Mouse (Mus musculus) layer of hippocampus, adult 8-10 months (tissue): ENCODE data around the gene Arrb2. TPM values are rescaled to one million over a fixed set of nuclear protein-coding genes. Genes with fewer than 3 reads are reported as not detected.
"Not testable (repeated sequence)": the region's sequence is repeated elsewhere in the genome, so short reads cannot be mapped to it uniquely, and the experiment has no call there.

Experiments
- DNase-seq, 2 experiments: peaks; one replicate each; pipeline ENCODE4 v3.0.0; 2022; ENCODE audit warnings: low spot score in 2 of 2
- total RNA-seq, 4 experiments: library from RNA; stranded (reverse); gene quantifications; 2 replicates each; pipeline ENCODE4 v1.2.4; 2022

Gene Arrb2
- 100 to 1,000 TPM in 2 of 4 experiments, 10 to 100 TPM in 2; 97.4 to 116 (median 101) TPM for total RNA-seq

GRCm38 (mm10) chr11:70432048-70432894 lies at the start of gene Arrb2:
Gene Arrb2, plus strand, starts transcription at chr11:70432635.
- peak; percentile 97 to 98 for DNase-seq

DNA sequence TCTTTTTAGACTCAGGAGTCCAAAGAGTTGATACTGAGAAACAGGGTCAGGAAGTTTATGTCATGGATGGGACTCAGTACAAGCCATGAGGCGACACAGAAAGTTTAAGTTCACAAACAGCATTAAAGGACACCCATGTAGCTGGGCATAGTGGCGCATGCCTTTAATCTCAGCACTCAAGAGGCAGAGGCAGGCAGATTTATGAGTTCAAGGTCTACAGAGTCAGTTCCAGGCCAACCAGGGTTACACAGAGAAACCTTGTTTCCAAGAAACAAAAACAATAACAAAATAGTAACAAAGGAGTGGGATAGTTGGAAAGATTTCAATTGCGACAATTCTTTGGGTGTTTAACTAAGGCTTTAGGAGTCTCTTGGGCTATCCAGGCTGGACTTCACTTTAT lies 48.3 kb upstream of the Arrb2 start:
- no peak for DNase-seq

DNA sequence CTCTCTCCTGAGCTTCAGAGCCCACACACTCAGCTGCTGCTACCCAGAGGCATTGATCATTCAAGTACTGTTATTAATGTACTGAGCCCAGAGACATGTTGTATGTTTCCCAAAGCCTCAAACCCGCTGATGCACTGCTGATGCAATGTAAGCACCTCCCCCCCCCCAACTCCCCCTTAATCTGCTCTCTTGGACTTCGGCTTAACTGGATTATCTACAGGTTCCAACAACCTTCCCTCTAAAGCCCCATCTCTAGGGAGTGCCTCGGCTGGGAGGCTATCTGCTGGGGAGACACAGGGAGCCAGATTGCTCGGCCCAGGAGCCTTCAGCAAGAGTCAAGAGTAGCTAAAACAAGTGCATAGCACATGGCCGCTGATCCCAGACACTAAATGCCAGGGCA lies 45.0 kb upstream of the Arrb2 start:
- DNase-seq = no peak

DNA sequence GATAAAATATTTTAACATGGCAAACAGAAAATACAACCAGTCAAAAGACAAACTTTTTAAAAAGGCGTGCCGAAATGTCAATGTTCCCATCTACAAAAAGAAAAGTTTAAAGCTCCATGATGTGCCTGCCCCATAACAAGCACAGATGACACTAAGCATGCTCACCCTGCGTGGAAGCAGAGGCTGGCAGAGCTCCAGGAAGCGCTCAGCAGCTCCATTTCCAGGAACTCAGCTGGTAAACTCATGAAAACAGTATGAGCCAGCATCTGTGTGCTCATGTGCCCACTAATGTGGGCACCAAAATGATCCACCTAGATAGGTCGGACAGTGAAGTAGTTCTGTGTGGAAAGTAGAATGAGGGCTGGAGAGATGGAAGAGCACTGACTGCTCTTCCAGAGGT lies 43.0 kb upstream of the Arrb2 start:
- DNase-seq = peak in 1 of 2 experiments; percentile 18

- DNase-seq = no peak
These were observed 28.8 kb upstream of the Arrb2 start for GRCm38 (mm10) chr11:70403598-70403997.

- peak; percentile 86 to 90 for DNase-seq
These were observed 22.7 kb upstream of the Arrb2 start, which contains the start of gene Pelp1 for GRCm38 (mm10) chr11:70409594-70410296. Gene Pelp1, minus strand, starts transcription at chr11:70410031.

- no peak for DNase-seq
These were observed 22.2 kb upstream of the Arrb2 start for GRCm38 (mm10) chr11:70410297-70410643.

DNA sequence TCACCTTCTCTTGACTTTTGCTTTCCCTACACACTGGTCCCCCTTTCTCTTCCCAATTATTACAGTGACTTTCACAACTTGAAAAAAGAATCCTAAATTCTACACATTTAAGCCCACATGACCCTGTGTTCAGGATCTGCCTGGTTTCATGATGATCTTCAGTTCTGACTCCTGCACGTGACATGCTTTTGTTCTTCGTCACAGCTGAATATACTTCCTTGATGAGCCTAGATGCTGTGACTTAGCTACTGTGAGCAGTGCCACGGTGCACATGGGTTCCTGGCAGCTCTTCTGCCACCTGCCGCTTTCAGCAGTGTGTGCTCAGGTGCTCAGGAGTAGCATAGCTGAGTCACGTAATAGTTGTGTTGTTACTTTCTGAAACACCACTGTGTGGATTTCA lies 19.8 kb upstream of the Arrb2 start:
- no peak for DNase-seq

DNA sequence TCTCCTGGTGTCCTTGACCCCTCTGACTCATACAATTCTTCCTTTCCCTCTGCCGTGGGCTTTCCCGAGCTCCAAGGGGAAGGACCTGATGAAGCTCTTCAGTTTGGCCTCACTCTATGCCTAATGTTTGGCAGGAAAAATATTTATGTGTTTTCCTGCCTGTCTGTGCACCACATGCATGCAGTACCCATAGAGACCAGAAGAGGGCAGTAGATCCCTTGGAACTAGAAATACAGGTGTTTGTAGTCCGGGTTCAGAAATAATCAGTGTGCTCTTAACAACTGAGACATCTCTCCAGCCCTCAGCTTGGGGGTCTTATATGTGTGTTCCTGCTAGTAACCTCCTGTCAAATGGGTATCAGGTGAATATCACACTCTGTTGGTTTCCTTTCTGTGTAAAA lies 18.5 kb upstream of the Arrb2 start:
- peak; percentile 54 to 75 for DNase-seq

DNA sequence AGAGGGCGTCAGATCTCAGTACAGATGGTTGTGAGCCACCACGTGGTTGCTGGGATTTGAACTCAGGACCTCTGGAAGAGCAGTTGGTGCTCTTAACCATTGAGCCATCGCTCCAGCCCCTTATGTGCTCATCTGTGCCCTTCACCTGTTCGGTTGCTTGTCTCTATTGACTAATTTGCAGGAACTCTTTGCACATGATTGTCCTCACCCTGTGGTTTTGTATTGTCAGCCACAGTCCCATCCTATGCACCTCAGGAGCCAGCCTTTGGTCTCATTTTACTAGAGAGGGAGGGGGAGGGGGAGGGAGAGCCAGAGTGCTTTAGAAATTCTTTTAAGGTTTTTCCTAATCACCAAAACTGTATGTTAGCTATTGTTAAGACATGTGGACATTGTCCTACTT lies 14.2 kb upstream of the Arrb2 start:
- no peak for DNase-seq

GRCm38 (mm10) chr11:70419486-70419885 lies 12.9 kb upstream of the Arrb2 start:
- DNase-seq = peak in 1 of 2 experiments; percentile 26

DNA sequence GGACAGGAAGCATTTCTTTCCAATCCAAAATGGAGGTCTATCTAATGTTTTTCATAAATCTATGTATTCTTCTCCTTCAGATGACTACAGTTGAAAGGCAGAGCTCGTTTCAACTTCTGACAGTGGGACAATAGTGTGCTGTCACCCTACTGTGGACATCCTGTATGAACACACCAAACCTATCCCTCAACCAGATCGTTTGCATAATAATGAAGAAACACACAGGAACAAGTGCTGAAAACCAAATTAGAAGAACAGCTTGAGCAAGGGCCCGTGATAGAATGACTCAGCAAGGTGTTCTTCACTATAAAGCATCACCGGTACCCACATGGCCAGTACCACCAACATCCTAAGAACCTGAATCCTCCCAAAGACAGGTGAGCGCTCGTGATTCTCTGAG lies 5.8 kb upstream of the Arrb2 start:
- not testable (repeated sequence) for DNase-seq

- DNase-seq = no peak
These were observed 861 bp upstream of the Arrb2 start for GRCm38 (mm10) chr11:70431574-70431973.

DNA sequence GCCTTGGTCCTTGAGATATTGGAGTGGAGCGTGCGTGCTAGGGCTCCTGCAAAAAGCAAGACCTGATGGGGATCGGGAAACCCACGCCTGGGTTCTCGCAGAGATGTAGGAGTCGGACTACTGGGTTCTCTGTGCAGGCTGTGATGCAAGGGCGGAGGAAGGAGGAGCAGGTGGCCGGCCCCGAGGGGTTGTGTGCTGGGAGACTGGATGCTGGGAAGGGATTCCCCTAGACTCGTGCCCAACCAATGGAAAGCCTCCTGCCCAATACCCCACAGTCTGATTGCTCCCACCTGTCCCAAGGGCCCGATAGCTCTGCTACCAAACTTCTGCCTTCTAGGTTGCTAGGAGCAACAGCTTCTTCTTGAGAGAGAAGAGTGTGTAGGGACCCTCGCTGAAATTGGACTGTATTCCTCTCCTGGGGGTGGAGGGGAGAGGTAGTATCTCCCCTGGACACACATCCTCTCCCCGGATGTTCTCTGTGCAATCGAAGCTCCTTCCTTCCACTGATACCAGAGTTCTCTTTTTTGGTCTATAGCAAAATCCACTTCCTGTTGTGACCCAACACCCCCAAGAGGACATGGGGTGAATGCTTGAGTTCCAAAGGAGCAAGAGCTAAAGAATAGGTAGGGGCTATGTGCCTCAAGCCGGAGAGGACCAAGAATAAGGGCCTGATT lies 597 bp downstream of the Arrb2 start:
- peak; percentile 58 to 62 for DNase-seq

DNA sequence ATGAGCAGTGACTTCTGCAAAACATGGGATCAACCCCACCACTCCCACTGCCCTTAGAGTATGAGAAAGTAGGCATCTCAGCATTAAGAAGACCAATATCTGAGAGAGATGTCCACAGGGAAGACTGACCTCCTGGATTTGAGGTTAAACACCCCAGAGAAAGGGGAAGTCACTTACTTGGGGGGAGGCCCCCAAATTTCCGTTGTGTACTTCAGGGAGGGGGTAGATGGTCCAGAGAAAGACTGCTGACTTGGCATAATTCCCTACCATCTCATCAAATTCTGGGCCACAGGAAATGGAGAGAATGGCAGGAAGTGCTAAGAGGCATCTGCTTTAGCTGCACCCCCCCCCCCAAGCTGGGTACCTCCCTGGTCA lies 1.1 kb downstream of the Arrb2 start:
- DNase-seq = no peak

- DNase-seq = no peak
These were observed 1.5 kb downstream of the Arrb2 start for GRCm38 (mm10) chr11:70433951-70434350.

- no peak for DNase-seq
These were observed 3.0 kb downstream of the Arrb2 start for GRCm38 (mm10) chr11:70435476-70435875.

GRCm38 (mm10) chr11:70437426-70437825 lies 5.0 kb downstream of the Arrb2 start:
- DNase-seq = no peak

DNA sequence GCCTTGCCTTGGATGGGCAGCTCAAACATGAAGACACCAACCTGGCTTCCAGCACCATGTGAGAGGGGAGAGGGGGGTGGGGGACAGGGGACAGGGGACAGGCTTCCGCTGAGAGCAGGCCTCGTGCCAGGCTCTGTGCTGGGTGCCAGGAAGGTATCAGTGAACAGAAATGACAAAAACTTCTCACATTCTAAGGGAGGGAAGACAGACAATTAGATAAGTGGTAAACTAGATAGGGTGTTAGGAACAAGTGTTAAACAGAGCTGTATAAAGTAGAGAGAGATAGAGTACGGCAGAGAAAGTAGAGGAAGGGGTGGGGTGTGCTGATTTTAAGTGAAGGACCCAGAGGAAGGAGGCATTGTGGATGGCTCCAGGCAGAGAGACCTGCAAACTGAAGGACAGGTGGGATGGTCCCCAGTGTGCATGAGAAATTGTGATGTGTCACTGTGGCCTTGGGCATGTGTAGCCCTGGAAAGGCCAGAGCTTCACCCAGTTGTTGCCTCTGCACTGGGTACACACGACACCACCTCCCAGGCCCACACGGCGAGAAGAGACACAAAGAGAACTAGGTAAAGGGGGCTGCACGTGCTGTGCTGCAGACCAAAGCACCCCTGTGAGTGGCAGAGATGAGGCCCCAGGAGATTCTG lies 6.4 kb downstream of the Arrb2 start:
- no peak for DNase-seq

- DNase-seq = no peak
These were observed 8.2 kb downstream of the Arrb2 start for GRCm38 (mm10) chr11:70440637-70441036.

GRCm38 (mm10) chr11:70441882-70442281 lies 9.4 kb downstream of the Arrb2 start:
- DNase-seq = no peak

GRCm38 (mm10) chr11:70443964-70444363 lies 11.5 kb downstream of the Arrb2 start:
- DNase-seq = no peak
